Mouse (Mus musculus) liver, embryonic 16.5 days (tissue): ENCODE measurements around the gene H6pd. TPM values are rescaled to one million over a fixed set of nuclear protein-coding genes. Genes with fewer than 3 reads are reported as not detected.
A peak's percentile ranks its signal among the peaks of the same experiment; 100 is the strongest.

Experiments used
- ATAC-seq: fragments of 200-750 bp; cut with Nextera tagmentation; 2 replicates; pipeline ENCODE4 v1.8.0; 2017; ENCODE audit warnings: low read depth, mild to moderate bottlenecking, moderate number of reproducible peaks, moderate library complexity
- H3K27ac ChIP-seq: fragments of 300-500 bp; sonication (generic); 2 replicates; pipeline ENCODE4 v1.5.1; 2014; ENCODE audit warnings: mild to moderate bottlenecking, low read length
- H3K27me3 ChIP-seq: fragments of 300-500 bp; sonication (generic); 2 replicates; pipeline ENCODE4 v1.6.1; 2014; ENCODE audit warnings: low read depth, low read length, mixed read lengths; ENCODE audit not compliant: control insufficient read depth, insufficient read depth
- H3K36me3 ChIP-seq: fragments of 300-500 bp; sonication (generic); 2 replicates; pipeline ENCODE4 v1.6.1; 2014; ENCODE audit warnings: mild to moderate bottlenecking; ENCODE audit not compliant: control insufficient read depth, insufficient read depth
- H3K4me1 ChIP-seq: fragments of 300-500 bp; sonication (generic); 2 replicates; pipeline ENCODE4 v1.6.1; 2014; ENCODE audit warnings: low read depth, low read length, mixed read lengths; ENCODE audit not compliant: control insufficient read depth
- H3K4me2 ChIP-seq: fragments of 300-500 bp; sonication (generic); 2 replicates; pipeline ENCODE4 v1.6.1; 2014; ENCODE audit warnings: low read depth, low read length, mixed read lengths
- H3K4me3 ChIP-seq: fragments of 300-500 bp; sonication (generic); 2 replicates; pipeline ENCODE4 v1.5.1; 2014; ENCODE audit warnings: low read depth, mild to moderate bottlenecking, low read length
- H3K9ac ChIP-seq: fragments of 300-500 bp; sonication (generic); 2 replicates; pipeline ENCODE4 v1.6.1; 2014; ENCODE audit warnings: low read depth, low read length
- H3K9me3 ChIP-seq: fragments of 300-500 bp; sonication (generic); replicated peaks from 2 replicates; pipeline ENCODE4 v1.6.1; 2016; ENCODE audit warnings: low read length; ENCODE audit not compliant: control insufficient read depth
- WGBS: fragments of 180-500 bp; shearing (Covaris S2); extraction: QIAGEN DNeasy Blood & Tissue Kit; methylation state at CpG from one replicate; pipeline ENCODE4 v1.1.7; 2014; ENCODE audit not compliant: insufficient replicate concordance; 5-methylcytosine and 5-hydroxymethylcytosine counted together
- polyA plus RNA-seq: library from polyadenylated mRNA; unstranded; fragments of >200 nt; fragmentation: Nextera tagmentation; extraction: Ambion mirVana; gene quantifications from 2 replicates; pipeline ENCODE4 v1.2.1, GENCODE M21; 2015

Gene H6pd
- polyA plus RNA-seq, result 24.2 and 33.7 TPM in 2 replicates

DNA sequence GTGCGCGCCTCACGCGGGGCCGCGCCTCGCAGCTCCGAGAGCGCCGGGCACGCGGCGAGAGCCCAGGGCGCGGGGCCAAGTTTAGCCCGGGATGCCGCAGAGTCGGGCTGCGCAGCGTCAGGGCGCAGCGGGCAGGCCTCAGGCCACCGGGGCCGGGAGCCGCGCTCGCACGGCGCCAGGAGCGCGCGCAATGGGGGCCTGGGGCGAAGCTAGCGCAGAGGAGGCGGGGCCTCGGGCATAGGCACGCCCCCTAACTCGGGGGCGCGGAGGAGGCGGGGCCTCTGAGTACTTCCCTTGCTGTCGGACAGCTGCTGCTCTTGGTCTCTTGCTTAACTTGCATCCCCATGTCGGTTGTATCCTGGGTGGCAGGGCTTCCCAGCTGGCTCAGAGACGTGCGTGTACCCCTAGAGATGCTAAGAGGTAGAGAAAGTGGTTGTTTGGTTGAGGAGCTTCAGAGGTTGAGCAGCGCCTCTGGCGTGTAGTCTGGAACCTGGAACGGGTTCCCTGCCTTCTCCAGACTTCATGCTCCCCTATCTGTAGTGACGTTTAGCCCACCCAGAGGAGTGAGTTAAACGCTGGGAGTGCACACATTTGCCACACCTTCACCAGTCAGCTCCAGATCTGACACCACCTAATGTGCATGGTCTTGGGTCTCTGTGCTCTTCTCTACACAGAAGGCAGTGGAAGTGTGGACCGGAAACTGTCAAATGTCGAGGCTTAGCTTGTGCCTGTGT is at the start of gene H6pd:
TSS of gene H6pd (minus strand) at position 171 of the 734 bp plus-strand sequence.
- ATAC-seq, result peak; percentile 85
- H3K4me2 ChIP-seq, result peak within 1 kb of the TSS; percentile 87
- 3% methylated on average over 52 of the region's 52 CpGs for WGBS
- H3K27me3 ChIP-seq, result no peaks in the 10 kb centered on the region
- peak within 1 kb of the TSS; percentile 71 for H3K4me3 ChIP-seq
- peak within 1 kb of the TSS; percentile 79 for H3K9ac ChIP-seq
- no peaks in the 10 kb centered on the region for H3K9me3 ChIP-seq
- H3K27ac ChIP-seq, result peak within 1 kb of the TSS; percentile 92
- H3K36me3 ChIP-seq, result peaks cover 5% of the 10 kb centered on the region; the same call in 1 of the 2 replicates
- H3K4me1 ChIP-seq, result peaks cover 31% of the 10 kb centered on the region

DNA sequence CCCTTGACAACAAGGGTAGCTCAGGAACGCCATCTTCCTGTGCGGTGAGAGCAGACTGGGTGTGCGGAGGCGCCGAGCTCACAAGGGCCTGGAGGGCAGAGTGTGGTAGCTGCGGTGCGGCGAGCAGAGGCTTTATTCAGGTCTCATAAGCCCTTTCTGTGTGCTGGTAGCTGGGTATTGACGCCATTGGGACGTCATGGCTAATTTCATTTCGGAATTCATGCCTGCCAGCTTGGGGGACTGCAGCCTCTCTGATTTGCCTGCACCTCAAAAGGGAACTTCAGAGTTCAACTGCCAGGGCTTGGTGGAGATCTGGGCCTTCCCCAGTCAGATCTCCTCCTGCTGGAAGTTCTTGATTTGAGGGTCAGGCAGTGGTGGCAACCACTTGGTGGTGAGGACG is 48.9 kb upstream of the H6pd start:
- H3K4me3 ChIP-seq, result no peak overlapping the region
- H3K27ac ChIP-seq, result no peak overlapping the region
- H3K27me3 ChIP-seq, result no peaks in the 10 kb centered on the region
- no peaks in the 10 kb centered on the region for H3K36me3 ChIP-seq
- no peaks in the 10 kb centered on the region; the same call in 1 of the 2 replicates for H3K4me1 ChIP-seq
- 76% methylated on average over 12 of the region's 12 CpGs for WGBS
- no peaks in the 10 kb centered on the region for H3K9me3 ChIP-seq
- no peak for ATAC-seq
- no peak overlapping the region for H3K9ac ChIP-seq
- no peak overlapping the region for H3K4me2 ChIP-seq

DNA sequence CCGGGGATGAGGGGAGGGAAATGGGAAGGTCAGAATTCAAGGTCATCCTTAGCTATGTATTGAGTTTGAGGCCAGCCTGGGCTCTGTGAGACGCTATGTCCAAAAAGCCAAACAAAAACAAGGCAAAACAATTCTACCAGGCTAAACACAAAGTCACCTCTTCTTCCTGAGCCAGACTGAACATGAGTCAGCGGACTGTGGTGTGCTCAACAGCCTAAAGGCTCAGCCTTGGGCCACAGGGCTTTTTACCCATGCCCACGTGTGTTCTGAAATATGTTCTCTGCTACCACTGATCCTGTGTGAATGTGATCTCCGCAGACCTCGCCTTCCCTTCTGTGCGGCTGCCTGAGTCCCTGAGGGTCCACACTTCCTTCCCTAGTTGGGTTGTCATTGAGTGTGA is 47.3 kb upstream of the H6pd start:
- Histone ChIP-seq H3K27me3 (no peaks in the 10 kb centered on the region), H3K9ac (no peak overlapping the region), H3K27ac (no peak overlapping the region), H3K9me3 (no peaks in the 10 kb centered on the region), H3K36me3 (no peaks in the 10 kb centered on the region), H3K4me3 (no peak overlapping the region), H3K4me1 (no peaks in the 10 kb centered on the region; the same call in 1 of the 2 replicates), H3K4me2 (no peak overlapping the region)
- WGBS, result 46% methylated on average over 7 of the region's 7 CpGs
- no peak for ATAC-seq

DNA sequence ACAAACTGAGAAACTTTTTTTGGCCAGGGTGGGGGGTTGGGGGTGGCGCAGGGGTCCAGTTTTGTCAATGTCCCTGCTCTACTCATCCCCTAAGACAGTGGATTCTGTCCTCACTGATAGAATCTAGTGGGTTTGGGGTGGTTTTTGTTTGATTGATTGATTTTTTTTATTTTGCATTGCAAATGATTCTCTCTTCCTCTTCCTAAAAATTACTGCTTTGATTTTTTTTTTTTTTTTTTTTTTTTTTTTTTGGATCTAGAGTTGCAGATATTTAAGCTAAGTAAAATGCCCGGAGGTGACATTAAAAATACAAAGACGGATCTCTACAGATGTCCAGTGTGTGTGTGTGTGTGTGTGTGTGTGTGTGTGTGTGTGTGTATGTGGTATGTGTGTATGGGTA is 43.6 kb upstream of the H6pd start:
- Histone ChIP-seq H3K4me1 (no peaks in the 10 kb centered on the region; the same call in 1 of the 2 replicates), H3K4me2 (no peak overlapping the region), H3K27me3 (peaks cover 28% of the 10 kb centered on the region), H3K36me3 (no peaks in the 10 kb centered on the region), H3K27ac (no peak overlapping the region), H3K9ac (no peak overlapping the region), H3K9me3 (no peaks in the 10 kb centered on the region), H3K4me3 (no peak overlapping the region)
- no peak for ATAC-seq
- 63% methylated on average over 3 of the region's 3 CpGs for WGBS

DNA sequence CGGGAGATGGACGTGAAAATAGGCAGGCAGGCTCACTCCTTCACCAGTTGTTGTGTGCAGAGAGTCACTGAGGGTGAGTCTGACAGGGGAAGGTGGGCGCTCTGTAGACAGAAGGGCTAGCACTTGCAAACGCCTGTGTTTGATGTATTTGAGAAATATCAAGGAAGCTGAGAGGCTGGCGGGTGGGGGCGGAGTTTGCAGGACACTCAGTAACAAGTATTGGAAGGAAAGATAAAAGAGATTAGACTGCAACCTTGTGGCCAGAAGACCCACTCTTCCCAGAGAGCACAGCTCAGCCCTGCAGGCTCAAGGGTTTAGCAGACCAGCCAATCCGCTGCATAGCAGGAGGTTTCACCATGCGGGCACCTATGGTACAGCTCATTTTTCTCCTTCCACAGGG is 42.7 kb upstream of the H6pd start:
- Histone ChIP-seq H3K27me3 (peaks cover 30% of the 10 kb centered on the region), H3K9ac (no peak overlapping the region), H3K4me2 (no peak overlapping the region), H3K4me3 (no peak overlapping the region), H3K27ac (no peak overlapping the region), H3K36me3 (no peaks in the 10 kb centered on the region), H3K9me3 (no peaks in the 10 kb centered on the region), H3K4me1 (no peaks in the 10 kb centered on the region; the same call in 1 of the 2 replicates)
- ATAC-seq, result no peak
- 49% methylated on average over 8 of the region's 8 CpGs for WGBS

DNA sequence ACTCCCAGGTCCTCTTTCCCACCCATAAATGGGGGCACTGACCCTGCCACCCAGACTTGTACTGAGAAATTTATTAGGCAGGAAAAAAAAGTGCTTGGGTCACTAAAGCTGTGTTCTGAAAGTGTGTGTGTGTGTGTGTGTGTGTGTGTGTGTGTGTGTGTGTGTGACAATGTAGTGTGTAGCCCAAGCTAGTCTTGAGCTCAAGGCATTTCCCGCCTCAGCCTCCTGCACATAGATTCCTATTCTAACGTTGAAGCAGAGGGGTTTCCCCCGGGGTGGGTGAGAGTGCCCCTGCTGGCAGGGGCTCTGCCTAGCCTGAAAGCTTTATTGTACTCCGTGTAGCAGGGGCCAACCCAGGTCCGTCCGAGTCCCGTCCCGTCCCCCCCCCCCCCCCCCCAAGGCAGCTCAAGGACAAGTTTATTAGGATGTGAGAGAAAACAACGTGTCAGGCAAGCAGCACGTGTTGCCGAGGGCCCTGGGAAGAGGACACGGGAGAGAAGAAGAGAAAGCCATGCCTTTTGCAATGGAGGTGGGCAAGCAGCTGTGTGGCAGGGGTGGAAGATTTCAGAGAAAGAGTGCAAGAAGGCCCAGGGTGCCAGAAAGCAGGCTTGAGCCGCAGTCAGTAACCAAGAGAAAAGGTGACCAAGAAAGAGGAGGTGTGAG is 40.9 kb upstream of the H6pd start:
- 14% methylated on average over 13 of the region's 13 CpGs for WGBS

DNA sequence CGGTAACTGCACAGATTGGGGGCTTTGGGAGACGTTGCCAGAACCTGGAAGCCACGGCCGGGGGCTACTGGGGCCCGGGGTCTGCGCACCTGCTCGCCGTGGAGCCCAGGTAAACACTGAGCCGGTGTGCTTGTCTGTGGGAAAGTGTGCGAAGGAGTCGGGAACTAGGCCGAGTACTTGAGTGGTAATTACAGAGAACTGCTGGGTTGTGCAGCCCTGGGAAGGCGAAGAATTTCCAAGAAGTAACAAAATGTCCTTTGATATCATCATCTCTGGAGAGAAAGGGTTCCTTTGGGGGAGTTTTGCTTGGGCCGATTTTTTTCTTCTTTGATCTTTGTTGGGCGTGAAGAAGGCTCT is 40.3 kb upstream of the H6pd start:
- no peak overlapping the region for H3K9ac ChIP-seq
- H3K9me3 ChIP-seq, result no peaks in the 10 kb centered on the region
- H3K27me3 ChIP-seq, result peaks cover 35% of the 10 kb centered on the region
- H3K4me3 ChIP-seq, result peak overlapping the region; percentile 48
- no peaks in the 10 kb centered on the region; the same call in 1 of the 2 replicates for H3K4me1 ChIP-seq
- no peak for ATAC-seq
- WGBS, result 17% methylated on average over 15 of the region's 15 CpGs
- H3K27ac ChIP-seq, result no peak overlapping the region
- no peaks in the 10 kb centered on the region for H3K36me3 ChIP-seq
- peak overlapping the region; percentile 64 for H3K4me2 ChIP-seq

More for the DNA sequence above, 40.9 kb upstream of the H6pd start:
- H3K27me3 ChIP-seq, result peaks cover 35% of the 10 kb centered on the region
- H3K9ac ChIP-seq, result no peak overlapping the region
- no peaks in the 10 kb centered on the region; the same call in 1 of the 2 replicates for H3K4me1 ChIP-seq
- H3K9me3 ChIP-seq, result no peaks in the 10 kb centered on the region
- H3K4me2 ChIP-seq, result no peak overlapping the region
- ATAC-seq, result no peak
- no peak overlapping the region; the same call in 1 of the 2 replicates for H3K4me3 ChIP-seq
- H3K27ac ChIP-seq, result no peak overlapping the region
- H3K36me3 ChIP-seq, result no peaks in the 10 kb centered on the region

DNA sequence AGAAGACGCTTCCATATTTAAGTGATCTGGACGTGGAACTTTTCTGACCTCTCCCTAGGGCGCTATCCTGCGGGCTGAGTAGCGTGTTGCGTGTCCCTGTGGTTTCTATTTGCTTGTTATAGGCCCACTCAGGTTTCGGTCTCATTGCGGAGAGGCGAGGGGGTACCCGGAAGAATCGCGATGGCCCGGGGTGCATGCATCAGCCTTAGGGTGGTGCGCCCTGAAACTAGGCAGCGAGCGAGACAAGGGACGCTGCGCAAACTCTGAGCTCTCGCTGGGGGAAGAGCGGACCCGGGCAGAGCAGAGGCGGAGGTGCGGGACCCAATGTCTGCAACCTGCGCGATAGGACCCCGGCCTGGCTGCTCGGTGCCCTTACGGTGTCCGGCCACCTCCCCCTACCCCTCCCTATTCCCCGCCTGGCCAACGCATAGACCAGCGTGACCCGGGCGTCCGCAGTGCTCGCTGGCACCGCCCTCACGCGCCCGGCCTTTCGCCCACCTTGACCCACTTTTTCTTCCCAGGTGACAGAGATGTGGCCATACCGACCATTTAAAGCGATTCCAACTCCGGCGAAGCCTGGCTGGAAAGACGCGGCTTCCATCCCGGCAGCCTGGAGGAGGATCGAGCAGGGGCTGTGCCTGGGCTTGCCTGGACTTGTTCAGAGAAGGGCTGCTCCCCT is 39.8 kb upstream of the H6pd start:
- H3K27ac ChIP-seq, result no peak overlapping the region
- ATAC-seq, result no peak; the same call in 1 of the 2 replicates
- no peaks in the 10 kb centered on the region for H3K36me3 ChIP-seq
- peak overlapping the region; percentile 64 for H3K4me2 ChIP-seq
- no peaks in the 10 kb centered on the region for H3K9me3 ChIP-seq
- peak overlapping the region; percentile 48 for H3K4me3 ChIP-seq
- H3K9ac ChIP-seq, result no peak overlapping the region
- no peaks in the 10 kb centered on the region; the same call in 1 of the 2 replicates for H3K4me1 ChIP-seq
- WGBS, result under 1% methylated on average over 49 of the region's 49 CpGs
- peaks cover 35% of the 10 kb centered on the region for H3K27me3 ChIP-seq
